Mouse (Mus musculus) erythroid progenitor cell, adult 5-6 weeks (primary cell): Measurements from ENCODE around the gene Fbxl17. TPM values are rescaled to one million over a fixed set of nuclear protein-coding genes. Genes with fewer than 3 reads are reported as not detected.

Experiments
- ATAC-seq: replicated peaks from 2 replicates; pipeline ENCODE4 v1.8.0; 2016; ENCODE audit warnings: moderate number of reproducible peaks, mild to moderate bottlenecking, moderate TSS enrichment, inconsistent platforms; ENCODE audit not compliant: poor library complexity, low FRiP score, severe bottlenecking
- total RNA-seq, 2 experiments: library from RNA; stranded (forward) in 1 of 2; stranded (reverse) in 1 of 2; fragments of 150-400 nt in 1 of 2; fragments of 186-747, 209-891 nt in 1 of 2; gene quantifications; 2 replicates each; pipeline versions ENCODE4 v1.2.3 to v1.2.4; 2015 to 2017; ENCODE audit warnings: low replicate concordance in 2 of 2

Gene Fbxl17
- 5.4 and 12.6 TPM in 2 replicates for total RNA-seq (2015; ENCODE audit: low replicate concordance)
- 2.9 and 5.0 TPM in 2 replicates for total RNA-seq (2017; ENCODE audit: low replicate concordance)

DNA sequence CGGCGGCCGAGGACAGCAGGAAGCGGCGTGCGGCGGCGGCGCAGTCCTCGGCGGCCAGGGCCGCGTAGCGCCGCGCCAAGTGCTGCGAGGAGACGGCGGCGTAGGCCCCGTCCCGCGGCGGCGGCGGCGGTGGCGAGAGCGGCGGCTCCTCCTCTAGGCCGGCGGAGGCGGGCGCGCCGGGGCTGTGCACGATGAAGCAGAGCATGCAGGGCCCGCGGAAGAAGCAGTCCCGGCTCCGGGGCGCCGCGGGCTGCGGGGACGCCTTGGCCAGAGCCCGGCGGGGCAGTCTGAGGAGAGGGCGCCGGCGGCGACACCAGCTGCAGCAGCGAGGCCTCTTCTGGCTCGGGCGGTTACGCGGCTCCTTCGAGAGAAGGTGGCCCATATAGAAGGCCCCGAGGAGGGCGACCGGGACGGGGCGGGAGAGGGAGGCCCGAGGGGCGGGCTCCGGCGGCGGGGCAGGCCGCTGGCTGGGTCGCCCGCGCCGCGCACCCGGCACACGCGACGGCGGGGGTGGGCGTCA is at the start of gene Fbxl17:
Fbxl17 (minus strand) TSS at position 382 of the 520 bp plus-strand sequence.
- ATAC-seq, result peak; percentile 65

DNA sequence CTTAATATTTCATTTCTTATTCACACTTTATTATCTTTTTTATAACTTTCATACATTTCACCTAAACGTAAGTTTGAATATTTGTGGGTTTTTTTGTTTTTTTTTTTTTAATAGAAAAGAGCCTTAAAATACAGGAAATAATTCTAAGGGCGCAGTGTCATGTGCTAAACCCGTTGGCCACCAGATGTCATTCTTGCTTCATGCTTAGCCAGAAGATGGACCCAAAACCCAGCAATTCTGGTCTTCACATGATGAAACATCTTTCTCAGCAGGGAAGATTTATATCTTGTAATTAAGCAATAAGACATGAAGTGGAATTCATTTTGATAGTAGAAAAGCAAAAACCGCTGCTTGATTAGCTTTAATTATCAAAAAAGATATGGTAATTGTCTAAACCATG is 47.6 kb upstream of the Fbxl17 start:
- ATAC-seq, result no peak

DNA sequence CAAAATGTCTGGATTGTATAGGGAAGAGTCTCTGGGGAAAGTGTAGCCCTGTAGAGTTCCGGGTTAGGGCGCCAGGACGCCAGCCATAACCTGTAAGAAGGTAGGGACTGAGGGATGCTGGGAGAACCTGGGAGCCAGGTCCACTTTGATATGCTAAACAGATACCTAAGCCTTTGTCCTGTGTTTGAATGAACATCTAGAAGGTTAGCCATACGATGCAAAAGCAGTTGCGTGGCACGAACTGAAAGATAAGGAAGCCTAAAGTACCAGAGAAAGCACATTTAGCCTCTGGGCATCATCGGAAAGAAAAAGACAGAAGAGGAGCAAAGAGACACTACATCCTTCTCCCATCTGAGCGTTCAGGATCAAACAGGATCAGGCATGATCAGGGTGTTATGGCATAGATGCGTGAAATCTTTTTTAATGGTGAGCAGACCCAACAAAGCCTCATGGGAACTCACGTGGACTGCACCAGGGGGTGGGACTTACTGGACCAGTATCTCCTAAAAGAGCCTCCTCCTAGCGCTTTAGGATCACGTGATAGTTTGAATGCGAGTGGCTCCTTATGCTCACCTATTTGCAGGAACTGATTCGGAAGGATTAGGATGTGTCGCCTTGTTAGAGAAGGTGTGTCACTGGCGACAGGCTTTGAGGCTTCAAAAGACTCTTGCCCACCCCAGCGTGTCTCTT is 34.9 kb upstream of the Fbxl17 start:
- no peak for ATAC-seq

DNA sequence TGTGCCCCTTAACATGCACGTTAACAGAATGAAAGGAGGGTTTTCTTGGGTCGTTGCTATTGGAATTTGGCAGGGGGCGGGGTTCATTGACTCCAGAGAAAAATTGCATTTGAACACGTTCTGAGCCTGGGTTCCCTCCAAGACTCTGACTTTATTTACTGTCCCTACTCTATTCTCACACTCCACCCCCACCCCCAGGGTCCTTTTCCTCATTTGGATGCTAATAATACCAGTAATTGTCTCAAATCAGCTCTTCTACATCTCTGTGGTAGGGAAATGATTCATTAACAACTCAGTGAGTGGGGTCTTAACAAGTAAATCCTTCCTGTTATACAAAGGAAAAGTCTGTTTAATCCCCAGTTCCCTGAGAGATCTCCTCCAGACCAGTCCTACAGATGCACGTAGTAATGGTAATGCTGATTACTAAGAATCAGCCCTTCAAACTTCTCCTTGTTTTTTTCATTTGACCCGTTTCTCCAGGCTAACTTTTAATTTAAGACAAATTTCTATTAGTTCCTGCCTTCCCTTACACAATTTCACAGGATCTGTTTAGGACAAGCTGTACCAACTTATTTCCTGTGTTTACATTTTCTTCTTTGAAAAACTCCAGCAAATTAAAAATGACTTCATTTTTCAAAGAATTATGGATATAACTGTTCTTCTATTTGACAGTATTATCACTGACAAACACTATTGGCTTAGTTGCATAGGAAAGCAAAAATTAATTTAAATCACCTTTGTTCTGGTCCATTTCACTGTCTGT is 33.4 kb upstream of the Fbxl17 start:
- no peak for ATAC-seq

DNA sequence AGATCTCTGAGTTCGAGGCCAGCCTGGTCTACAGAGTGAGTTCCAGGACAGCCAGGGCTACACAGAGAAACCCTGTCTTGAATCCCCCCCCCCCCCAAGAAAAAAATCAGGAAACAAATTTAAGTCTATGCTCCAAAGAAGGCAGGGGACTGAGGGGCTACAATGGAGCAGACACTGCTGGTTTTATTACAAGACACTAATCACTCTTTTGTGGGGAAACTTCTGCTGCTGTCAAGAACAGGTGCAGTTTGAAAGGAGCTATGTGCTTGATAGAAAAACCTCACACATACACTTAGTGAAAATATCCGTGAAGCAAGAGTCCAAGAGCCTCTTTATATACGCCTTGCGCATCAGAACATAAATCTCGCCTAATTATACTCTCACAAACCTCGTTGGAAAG is 29.7 kb upstream of the Fbxl17 start:
- ATAC-seq, result no peak

DNA sequence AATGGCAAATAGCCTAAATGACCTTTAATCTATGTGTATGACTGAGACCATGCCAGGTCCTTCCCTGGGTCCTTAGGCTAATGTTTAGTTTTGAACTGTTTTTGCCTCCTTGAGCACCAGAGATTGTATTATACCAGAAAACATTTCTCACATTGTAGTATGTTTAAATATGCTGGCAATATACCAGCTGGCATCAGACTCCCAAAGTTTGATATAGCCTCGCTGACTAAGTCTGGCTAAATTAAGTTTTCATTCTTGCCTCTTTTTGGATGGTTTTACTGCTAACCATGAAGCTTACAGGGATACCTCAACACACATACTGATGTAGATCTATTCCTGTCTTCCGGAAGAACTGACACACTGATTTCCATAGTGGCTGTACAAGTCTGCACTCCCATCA is 20.9 kb upstream of the Fbxl17 start:
- no peak for ATAC-seq

DNA sequence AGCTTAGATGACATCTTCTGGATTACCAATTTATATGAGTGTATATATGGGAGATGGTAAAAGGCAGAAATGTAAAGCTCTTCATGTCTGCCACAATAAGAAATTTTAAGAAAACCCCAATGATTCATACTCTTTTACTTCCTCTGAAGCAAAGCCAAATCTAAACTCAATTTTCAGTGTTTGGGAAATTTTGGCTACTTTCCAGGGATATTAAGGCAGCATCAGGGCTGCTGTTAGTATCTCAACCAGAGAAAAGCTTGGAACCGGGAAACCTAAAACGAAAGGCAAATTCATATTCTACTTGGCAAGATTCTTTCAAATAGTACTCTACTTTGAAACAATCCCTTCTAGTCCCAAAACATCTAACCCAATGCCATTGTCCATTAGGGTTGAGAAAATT is 10.6 kb upstream of the Fbxl17 start:
- no peak for ATAC-seq

DNA sequence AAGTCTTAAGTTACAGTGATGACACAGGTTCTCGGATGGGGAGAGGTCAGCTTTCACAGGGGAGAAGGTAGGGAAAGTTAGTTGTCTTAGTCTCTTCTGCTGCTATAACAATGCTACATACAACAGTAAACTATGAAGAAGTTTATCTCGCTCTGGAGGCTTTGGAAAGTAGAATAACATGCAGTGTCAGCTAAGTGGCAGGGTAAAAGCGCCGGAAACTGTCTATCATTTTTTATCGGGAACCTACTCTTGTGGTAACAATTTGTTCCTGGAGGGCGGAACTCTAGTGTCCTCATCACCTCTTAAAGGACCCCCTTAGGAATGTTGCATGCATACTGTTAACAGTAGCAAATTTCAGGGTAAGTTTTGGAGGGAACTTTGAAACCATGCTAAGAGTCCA is 1.3 kb upstream of the Fbxl17 start:
- no peak for ATAC-seq

DNA sequence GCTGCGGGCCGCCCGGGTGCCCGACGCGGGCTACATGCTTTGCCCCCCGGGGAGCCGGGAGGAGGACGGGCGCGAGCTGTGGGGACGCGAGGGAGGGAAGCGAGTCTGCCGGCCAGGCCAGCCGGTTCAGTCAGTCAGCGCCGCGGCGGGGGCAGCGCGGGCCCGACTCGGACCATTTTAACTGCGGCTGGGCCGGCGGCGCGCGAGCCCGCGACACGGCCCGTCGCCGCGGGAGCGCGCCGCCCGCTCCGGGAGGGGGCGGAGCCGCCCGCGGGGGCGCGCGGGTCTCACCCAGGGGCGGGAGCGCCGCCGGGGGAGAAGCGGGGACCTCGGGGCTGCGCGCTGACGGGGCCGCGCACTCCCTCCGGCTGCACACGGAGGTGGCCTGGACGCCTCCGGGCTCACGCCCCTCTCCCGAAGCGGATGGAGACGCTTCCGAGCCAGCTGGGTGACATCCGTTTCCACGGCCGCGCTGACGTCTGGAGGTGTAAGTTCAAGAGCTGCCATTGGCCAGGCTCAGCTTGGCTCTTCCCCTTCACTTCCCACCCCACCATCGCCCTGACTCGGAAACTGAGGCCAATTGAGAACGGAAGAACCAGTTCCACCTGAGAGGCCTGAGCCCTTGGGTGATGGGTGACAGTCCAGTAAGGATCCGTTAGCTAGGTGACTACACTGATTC is 478 bp upstream of the Fbxl17 start:
- ATAC-seq, result peak; percentile 73

DNA sequence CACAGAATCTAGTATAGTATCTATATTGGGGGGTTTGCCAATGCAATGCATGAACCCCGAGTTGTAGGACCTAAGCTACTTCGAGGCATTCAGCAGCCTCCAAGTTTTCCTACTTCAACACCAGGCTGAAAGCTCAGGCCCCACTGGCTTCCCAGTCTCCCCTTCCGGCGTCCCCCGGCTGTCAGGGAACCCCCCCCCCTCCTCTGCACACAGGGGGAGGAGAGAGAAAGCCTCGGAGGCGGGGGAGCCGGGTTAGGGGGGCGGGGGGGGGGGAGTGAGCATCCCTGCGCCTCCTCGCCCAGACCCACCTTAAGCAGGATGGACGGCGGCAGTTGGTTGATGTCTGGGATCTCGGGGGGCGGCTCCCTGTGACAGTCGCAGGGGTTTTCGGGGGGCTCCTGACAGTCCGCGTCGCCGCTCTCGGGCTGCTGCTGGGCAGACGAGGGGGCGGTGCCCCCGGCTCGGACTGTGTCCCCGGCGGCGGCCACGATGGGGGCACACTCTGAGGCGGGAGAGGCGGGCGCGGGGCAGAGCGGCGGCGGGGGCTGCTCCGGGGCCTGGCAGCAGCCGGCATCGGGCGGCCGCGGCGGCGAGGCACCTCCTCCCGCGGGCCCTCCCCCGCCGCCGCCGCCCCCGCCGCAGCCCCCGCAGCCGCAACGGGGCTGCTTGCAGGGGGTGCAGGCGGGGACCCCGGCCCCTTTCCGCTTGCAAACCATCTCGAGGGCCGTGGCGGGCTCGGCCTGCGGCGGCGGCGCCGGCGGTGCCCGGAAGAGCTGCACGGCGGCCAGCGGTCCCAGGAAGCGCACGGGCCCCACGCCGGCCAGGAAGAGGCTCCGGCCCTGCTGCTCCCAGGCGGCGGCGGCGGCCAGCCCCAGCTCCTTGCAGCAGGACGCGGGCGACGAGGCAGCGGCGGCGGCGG is 841 bp downstream of the Fbxl17 start:
- no peak for ATAC-seq

DNA sequence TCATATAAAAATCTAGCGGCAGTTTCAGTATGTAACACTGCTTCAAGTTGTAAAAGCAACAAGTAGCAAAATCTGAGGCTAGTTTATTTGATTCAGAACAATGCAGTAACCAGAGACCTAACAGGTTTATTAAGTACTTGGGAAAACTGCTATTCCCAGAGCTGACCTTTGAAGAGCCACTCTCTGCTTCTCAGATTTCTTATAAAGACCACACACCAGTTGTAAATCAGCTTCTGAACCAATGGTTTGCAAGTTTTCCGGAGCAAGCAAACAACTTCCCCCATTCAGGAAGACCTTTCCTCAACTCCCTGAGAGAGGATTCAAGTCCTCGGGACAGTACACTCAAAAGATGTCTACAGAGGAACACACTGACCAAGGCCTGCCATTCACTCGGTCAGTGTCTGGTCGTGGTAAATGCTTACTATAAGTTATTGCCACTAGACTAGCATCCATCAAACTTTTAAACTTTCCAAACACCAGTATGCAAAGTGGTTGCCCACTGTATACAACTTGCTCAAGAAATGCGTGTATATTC is 1.6 kb downstream of the Fbxl17 start:
- no peak for ATAC-seq

DNA sequence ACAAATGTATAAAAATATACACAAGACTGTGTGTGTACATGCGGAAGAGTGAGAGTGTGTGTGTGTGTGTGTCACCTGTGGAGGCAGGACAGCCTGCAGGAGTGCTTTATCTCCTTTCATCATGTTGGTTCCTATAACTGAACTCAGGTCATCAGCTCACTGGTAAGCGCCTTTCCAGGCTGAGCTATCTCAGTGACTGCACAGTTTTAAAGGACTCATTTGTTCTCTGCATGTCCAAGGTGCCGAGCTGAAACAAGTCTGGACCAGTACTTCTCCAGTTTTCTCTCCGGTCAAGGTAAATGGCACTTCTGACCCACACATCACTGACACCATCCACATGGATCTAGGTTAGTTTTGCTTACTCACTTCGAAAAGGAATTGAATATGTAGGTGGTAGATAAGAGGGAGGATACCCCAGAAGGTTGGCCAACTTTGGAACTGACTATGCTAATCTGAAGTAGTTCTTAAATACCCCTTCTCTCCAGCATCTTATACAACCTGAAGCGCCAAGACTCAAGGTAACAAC is 2.5 kb downstream of the Fbxl17 start:
- ATAC-seq, result no peak

DNA sequence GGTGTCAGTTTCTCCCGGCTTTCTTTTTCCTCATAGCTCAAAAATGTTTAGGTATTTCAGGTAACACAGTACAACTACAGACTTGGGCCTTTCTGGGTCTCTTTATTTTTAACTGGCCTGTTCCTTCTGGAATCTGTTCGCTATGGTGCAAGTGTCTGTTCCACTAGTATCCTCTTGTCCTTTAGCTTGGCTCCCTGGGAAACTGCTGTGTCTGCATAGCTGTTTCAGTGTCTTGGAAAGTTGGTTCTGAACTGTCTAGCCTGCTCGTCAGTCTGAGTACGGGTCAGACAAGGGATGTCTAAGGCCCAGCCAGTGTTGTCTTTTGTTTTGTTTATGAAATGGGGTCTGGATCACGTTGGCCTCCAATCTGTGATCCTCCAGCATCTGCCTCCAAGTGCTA is 3.7 kb downstream of the Fbxl17 start:
- ATAC-seq, result no peak

DNA sequence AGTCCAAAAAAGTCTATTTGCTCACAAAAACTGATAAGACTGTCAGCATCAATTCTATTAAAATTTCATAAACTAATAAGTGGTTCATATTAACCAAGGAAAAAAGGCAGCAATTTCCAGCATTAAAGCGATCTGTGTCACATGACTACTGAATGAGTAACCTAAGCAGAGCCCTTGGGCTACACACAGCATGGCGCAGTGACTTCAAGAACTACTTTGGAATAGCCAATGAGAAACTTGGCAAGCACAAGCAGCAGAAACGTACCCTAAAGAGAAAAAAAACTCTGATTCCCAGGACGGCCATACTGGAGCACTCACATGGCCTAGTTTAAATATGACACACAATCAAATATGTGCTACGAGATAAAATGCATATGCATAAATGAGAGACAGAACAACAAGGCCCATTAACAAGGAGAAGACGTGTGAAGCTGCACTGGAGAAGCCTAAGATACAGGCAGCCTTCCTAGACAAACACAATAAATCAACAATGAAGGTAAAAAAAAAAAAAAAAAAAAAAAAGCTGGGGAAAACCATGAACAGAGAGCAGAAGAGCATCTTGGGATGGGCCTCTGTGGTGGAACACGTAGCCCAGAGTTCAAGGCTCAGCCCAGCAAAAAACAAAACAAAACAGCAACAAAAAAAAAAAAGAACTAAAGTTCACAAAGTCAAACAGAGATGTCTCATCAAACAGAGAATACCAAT is 5.8 kb downstream of the Fbxl17 start:
- ATAC-seq, result no peak

DNA sequence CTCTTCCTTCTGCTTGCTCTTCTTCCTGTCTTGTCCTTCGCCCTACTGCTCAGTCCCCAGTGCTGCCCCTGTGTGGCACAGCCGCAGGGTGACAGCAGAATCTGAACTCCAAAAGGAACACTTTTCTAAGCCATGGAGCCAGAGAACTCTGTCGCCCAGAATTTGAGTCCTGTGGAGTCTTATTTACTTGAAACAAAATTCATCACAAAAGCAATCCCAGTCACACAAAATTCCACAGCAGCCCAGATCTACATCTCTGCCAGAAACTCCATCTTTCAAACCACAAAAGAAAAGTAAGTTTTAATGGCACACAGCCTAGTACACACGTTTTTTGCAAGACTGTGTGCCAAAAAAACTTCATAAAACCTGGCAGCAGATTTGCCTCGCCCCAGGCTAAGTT is 6.5 kb downstream of the Fbxl17 start:
- ATAC-seq, result no peak

DNA sequence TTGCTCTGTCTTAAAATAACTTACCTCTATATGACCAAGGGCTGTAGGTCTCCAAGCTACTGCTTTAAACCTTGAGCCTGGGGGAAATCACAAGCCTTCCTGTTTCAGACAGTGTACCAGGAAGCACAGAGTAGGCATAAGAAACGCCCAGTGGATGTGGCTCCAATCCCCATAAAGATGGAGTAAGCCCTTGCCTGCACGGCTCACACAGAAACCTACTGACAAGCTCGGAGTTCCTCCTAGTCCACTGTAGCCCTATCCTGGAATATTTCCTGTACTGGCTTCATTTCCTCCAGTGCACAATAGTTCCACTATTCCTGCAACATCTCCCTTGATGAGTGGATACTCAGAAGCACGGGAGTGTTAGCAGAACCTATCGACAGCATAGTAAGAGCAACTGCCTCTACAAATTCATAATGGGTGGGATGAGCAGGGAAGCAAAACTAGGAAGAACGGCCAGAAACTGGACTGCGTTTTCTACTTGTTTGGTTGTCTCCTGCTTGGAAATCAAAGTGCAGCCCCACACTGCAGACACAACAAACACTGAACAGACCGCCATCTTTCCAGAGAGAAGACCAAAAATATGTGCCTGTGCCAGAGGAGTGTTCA is 7.0 kb downstream of the Fbxl17 start:
- no peak for ATAC-seq

DNA sequence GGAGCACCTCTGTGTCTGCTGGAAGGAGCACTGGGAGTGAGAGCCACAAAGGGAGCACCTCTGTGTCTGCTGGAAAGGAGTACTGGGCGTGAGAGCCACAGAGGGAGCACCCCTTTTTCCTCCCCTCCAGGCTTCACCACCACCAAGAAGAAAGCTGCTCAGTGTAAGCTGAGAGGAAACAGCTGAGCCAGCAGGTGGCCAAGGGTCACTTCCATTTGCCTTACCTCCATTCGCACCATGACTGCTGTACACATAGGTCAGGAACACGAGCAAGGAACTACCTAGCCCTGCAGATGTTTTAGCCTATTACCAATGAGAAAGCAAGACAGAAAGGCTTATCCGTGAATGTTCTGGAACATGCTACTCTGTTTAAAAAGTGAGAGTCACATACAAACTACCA is 10.3 kb downstream of the Fbxl17 start:
- no peak for ATAC-seq

DNA sequence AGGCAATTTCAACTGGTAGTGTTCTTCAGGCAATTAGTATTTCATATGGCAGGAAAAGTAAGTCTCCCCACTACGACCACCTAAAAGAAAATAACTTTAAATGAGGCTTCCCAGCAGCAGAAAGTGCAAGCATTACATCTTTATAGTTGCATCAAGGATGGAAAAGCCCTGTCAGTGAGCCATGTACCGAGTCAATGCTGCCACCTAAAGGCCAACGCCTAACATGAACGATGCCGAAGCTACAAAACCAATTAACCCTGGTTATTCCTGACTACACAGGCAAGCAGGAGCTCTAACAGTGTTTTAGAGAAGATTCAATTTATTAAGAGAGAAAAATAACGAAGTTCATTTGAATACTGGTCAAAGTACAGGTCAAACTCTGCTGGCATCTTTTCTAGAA is 32.0 kb downstream of the Fbxl17 start:
- ATAC-seq, result peak; percentile 76; the same call in 1 of the 2 replicates
